Mouse (Mus musculus) kidney, embryonic 16.5 days (tissue): ENCODE data around the gene Sox5. TPM values are rescaled to one million over a fixed set of nuclear protein-coding genes. Genes with fewer than 3 reads are reported as not detected.

Experiments used
- ATAC-seq: fragments of 200-750 bp; cut with Nextera tagmentation; 2 replicates; pipeline ENCODE4 v1.8.0; 2017; ENCODE audit warnings: moderate TSS enrichment; ENCODE audit not compliant: low FRiP score, low TSS enrichment
- H3K27ac ChIP-seq: fragments of 300-500 bp; sonication (generic); 2 replicates; pipeline ENCODE4 v1.5.1; 2014; ENCODE audit warnings: low read length
- H3K27me3 ChIP-seq: fragments of 300-500 bp; sonication (generic); 2 replicates; pipeline ENCODE4 v1.6.1; 2014; ENCODE audit warnings: low read length, control low read depth, mixed read lengths; ENCODE audit not compliant: insufficient read depth
- H3K36me3 ChIP-seq: fragments of 300-500 bp; sonication (generic); 2 replicates; pipeline ENCODE4 v1.6.1; 2014; ENCODE audit warnings: low read length, control low read depth, mixed read lengths; ENCODE audit not compliant: insufficient read depth
- H3K4me1 ChIP-seq: fragments of 300-500 bp; sonication (generic); 2 replicates; pipeline ENCODE4 v1.6.1; 2014; ENCODE audit warnings: low read length, control low read depth, mixed read lengths; ENCODE audit not compliant: insufficient read depth
- H3K4me2 ChIP-seq: fragments of 300-500 bp; sonication (generic); replicated peaks from 2 replicates; pipeline ENCODE4 v1.6.1; 2014; ENCODE audit warnings: low read depth, low read length
- H3K4me3 ChIP-seq: fragments of 300-500 bp; sonication (generic); 2 replicates; pipeline ENCODE4 v1.5.1; 2014; ENCODE audit warnings: mild to moderate bottlenecking, low read length
- H3K9ac ChIP-seq: fragments of 300-500 bp; sonication (generic); replicated peaks from 2 replicates; pipeline ENCODE4 v1.6.1; 2014; ENCODE audit warnings: low read length
- H3K9me3 ChIP-seq: fragments of 300-500 bp; sonication (generic); 2 replicates; pipeline ENCODE4 v1.6.1; 2016; ENCODE audit warnings: low read length, control low read depth
- WGBS: fragments of 180-500 bp; shearing (Covaris S2); extraction: QIAGEN DNeasy Blood & Tissue Kit; methylation state at CpG from one replicate; pipeline ENCODE4 v1.1.7; 2014; 5-methylcytosine and 5-hydroxymethylcytosine counted together
- polyA plus RNA-seq: library from polyadenylated mRNA; unstranded; fragments of >200 nt; fragmentation: Nextera tagmentation; extraction: Ambion mirVana; gene quantifications from 2 replicates; pipeline ENCODE4 v1.2.1, GENCODE M21; 2015

Gene Sox5
- polyA plus RNA-seq, 1 experiment from 2014 or later = 14.8 TPM

- Histone ChIP-seq H3K4me3 (no peak overlapping the region), H3K4me2 (no peak overlapping the region), H3K27me3 (no peaks in the 10 kb centered on the region), H3K9me3 (peaks cover 5% of the 10 kb centered on the region; the same call in 1 of the 2 replicates), H3K9ac (no peak overlapping the region), H3K36me3 (no peaks in the 10 kb centered on the region), H3K4me1 (no peaks in the 10 kb centered on the region), H3K27ac (no peak overlapping the region)
- WGBS = 51% methylated on average over 14 of the region's 14 CpGs
- ATAC-seq = no peak
These were observed 444.3 kb downstream of the Sox5 start for GRCm38 (mm10) chr6:144337436-144337969.

GRCm38 (mm10) chr6:144336789-144337188 is 445.0 kb downstream of the Sox5 start:
- Histone ChIP-seq H3K36me3 (no peaks in the 10 kb centered on the region), H3K27ac (no peak overlapping the region), H3K9me3 (peaks cover 5% of the 10 kb centered on the region; the same call in 1 of the 2 replicates), H3K4me2 (no peak overlapping the region), H3K4me3 (no peak overlapping the region), H3K27me3 (no peaks in the 10 kb centered on the region), H3K4me1 (no peaks in the 10 kb centered on the region), H3K9ac (no peak overlapping the region)
- ATAC-seq = no peak
- 94% methylated on average over 4 of the region's 4 CpGs for WGBS

GRCm38 (mm10) chr6:144333146-144333545 is 448.6 kb downstream of the Sox5 start:
- no peak overlapping the region for H3K27ac ChIP-seq
- H3K4me1 ChIP-seq = no peaks in the 10 kb centered on the region
- 93% methylated on average over 4 of the region's 4 CpGs for WGBS
- H3K4me3 ChIP-seq = no peak overlapping the region
- no peak overlapping the region for H3K9ac ChIP-seq
- H3K9me3 ChIP-seq = no peaks in the 10 kb centered on the region
- ATAC-seq = no peak
- no peaks in the 10 kb centered on the region for H3K27me3 ChIP-seq
- no peaks in the 10 kb centered on the region for H3K36me3 ChIP-seq
- H3K4me2 ChIP-seq = no peak overlapping the region

- Histone ChIP-seq H3K9ac (no peak overlapping the region), H3K4me3 (no peak overlapping the region), H3K4me2 (no peak overlapping the region), H3K4me1 (no peaks in the 10 kb centered on the region), H3K9me3 (no peaks in the 10 kb centered on the region), H3K27ac (no peak overlapping the region), H3K27me3 (no peaks in the 10 kb centered on the region), H3K36me3 (no peaks in the 10 kb centered on the region)
- 82% methylated on average over 4 of the region's 4 CpGs for WGBS
- no peak for ATAC-seq
These were observed 449.8 kb downstream of the Sox5 start for GRCm38 (mm10) chr6:144332027-144332426.

- ATAC-seq = no peak
- H3K36me3 ChIP-seq = no peaks in the 10 kb centered on the region
These were observed 452.4 kb downstream of the Sox5 start for GRCm38 (mm10) chr6:144329311-144329930.

GRCm38 (mm10) chr6:144328779-144329178 is 453.0 kb downstream of the Sox5 start:
- 42% methylated on average over 4 of the region's 4 CpGs for WGBS
- Histone ChIP-seq H3K4me2 (no peak overlapping the region), H3K27ac (no peak overlapping the region)

More at GRCm38 (mm10) chr6:144329311-144329930, 452.4 kb downstream of the Sox5 start:
- H3K27ac ChIP-seq = no peak overlapping the region
- WGBS = 80% methylated on average over 2 of the region's 2 CpGs
- H3K9ac ChIP-seq = no peak overlapping the region
- no peaks in the 10 kb centered on the region for H3K4me1 ChIP-seq
- no peaks in the 10 kb centered on the region for H3K9me3 ChIP-seq
- no peaks in the 10 kb centered on the region for H3K27me3 ChIP-seq
- no peak overlapping the region for H3K4me3 ChIP-seq
- no peak overlapping the region for H3K4me2 ChIP-seq

GRCm38 (mm10) chr6:144326817-144327216 is 455.0 kb downstream of the Sox5 start:
- Histone ChIP-seq H3K36me3 (no peaks in the 10 kb centered on the region), H3K9me3 (no peaks in the 10 kb centered on the region), H3K27me3 (no peaks in the 10 kb centered on the region), H3K4me3 (no peak overlapping the region), H3K27ac (no peak overlapping the region), H3K9ac (no peak overlapping the region), H3K4me2 (no peak overlapping the region), H3K4me1 (no peaks in the 10 kb centered on the region)
- ATAC-seq = no peak
- 47% methylated on average over 3 of the region's 3 CpGs for WGBS

More at GRCm38 (mm10) chr6:144328779-144329178, 453.0 kb downstream of the Sox5 start:
- Histone ChIP-seq H3K9ac (no peak overlapping the region), H3K36me3 (no peaks in the 10 kb centered on the region), H3K4me3 (no peak overlapping the region), H3K27me3 (no peaks in the 10 kb centered on the region), H3K9me3 (no peaks in the 10 kb centered on the region), H3K4me1 (no peaks in the 10 kb centered on the region)
- ATAC-seq = no peak

- H3K4me1 ChIP-seq = no peaks in the 10 kb centered on the region
- no peak overlapping the region for H3K4me2 ChIP-seq
- 66% methylated on average over 4 of the region's 4 CpGs for WGBS
- ATAC-seq = no peak
- no peaks in the 10 kb centered on the region for H3K36me3 ChIP-seq
- H3K27ac ChIP-seq = no peak overlapping the region
- no peak overlapping the region for H3K9ac ChIP-seq
- no peaks in the 10 kb centered on the region for H3K9me3 ChIP-seq
- no peak overlapping the region for H3K4me3 ChIP-seq
- no peaks in the 10 kb centered on the region for H3K27me3 ChIP-seq
These were observed 458.4 kb downstream of the Sox5 start for GRCm38 (mm10) chr6:144323372-144323771.

- no peak for ATAC-seq
- Histone ChIP-seq H3K9me3 (no peaks in the 10 kb centered on the region), H3K4me3 (no peak overlapping the region), H3K36me3 (no peaks in the 10 kb centered on the region), H3K4me2 (no peak overlapping the region), H3K27ac (no peak overlapping the region), H3K4me1 (no peaks in the 10 kb centered on the region), H3K27me3 (no peaks in the 10 kb centered on the region), H3K9ac (no peak overlapping the region)
- WGBS = 93% methylated on average over 13 of the region's 13 CpGs
These were observed 459.3 kb downstream of the Sox5 start for GRCm38 (mm10) chr6:144322297-144323047.

- no peaks in the 10 kb centered on the region for H3K9me3 ChIP-seq
- no peak overlapping the region for H3K27ac ChIP-seq
- H3K4me3 ChIP-seq = no peak overlapping the region
- no peaks in the 10 kb centered on the region for H3K36me3 ChIP-seq
- H3K9ac ChIP-seq = no peak overlapping the region
- H3K27me3 ChIP-seq = no peaks in the 10 kb centered on the region
- no peaks in the 10 kb centered on the region for H3K4me1 ChIP-seq
- no peak overlapping the region for H3K4me2 ChIP-seq
- no peak for ATAC-seq
These were observed 461.4 kb downstream of the Sox5 start for GRCm38 (mm10) chr6:144320327-144320726.
